Mouse (Mus musculus): ENCODE measurements around the gene Ms4a6b.
"Not testable (repeated sequence)": the region's sequence is repeated elsewhere in the genome, so short reads cannot be mapped to it uniquely, and the experiment has no call there.

The Ms4a6b gene

GRCm38 (mm10) chr19:11536593-11536992, 20.3 kb downstream of the Ms4a6b start, which contains the start of gene Ms4a4d:
Gene Ms4a4d (plus strand): TSS chr19:11536801.
- DNase-seq: no peak

GRCm38 (mm10) chr19:11537336-11537735, 21.0 kb downstream of the Ms4a6b start:
- DNase-seq: no peak

GRCm38 (mm10) chr19:11540166-11540821, 24.0 kb downstream of the Ms4a6b start:
- DNase-seq: peak; percentile 69 to 70

GRCm38 (mm10) chr19:11544383-11544782, 28.1 kb downstream of the Ms4a6b start:
- DNase-seq: not testable (repeated sequence)

- DNase-seq: no peak
These were observed 31.6 kb downstream of the Ms4a6b start for GRCm38 (mm10) chr19:11547911-11548310.

DNA sequence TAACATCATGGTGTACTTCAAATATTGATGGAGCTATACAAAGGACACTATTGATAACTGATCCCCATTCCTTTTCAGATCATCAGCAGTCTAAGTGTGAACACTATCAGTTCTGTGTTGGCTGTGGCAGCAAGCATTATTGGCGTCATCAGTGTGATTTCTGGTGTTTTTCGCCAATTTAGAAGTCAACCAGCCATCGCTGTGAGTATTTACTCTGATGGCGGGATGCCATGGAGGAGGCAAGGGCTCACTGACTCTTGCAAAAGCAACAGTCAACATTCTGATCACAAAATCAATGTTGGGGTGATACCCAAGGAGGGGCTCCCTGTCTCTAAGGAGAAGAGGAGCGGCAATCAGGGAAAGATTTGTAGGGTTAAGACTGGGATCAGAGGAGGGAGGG, 38.4 kb downstream of the Ms4a6b start:
- no peak for DNase-seq

DNA sequence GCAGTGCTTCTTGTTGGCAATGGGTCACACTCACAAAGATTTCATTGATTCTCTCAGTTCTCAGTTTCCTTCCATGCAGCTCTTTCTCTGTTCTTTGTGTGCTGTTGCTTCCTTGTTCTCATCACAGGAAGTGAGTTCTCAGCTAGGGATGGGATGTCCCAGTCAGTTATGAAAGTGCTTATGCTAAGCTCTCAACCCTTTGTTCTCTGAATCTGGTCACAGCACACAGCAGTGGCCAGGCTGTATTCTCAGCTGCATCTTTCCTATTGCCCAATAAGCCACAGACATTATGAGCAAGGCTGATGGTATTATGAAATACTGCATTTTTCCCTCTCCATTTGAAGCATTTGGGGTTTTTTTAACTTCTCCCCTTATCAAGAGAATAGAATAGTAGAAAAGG, 43.2 kb downstream of the Ms4a6b start:
- peak; percentile 9 to 11 for DNase-seq

DNA sequence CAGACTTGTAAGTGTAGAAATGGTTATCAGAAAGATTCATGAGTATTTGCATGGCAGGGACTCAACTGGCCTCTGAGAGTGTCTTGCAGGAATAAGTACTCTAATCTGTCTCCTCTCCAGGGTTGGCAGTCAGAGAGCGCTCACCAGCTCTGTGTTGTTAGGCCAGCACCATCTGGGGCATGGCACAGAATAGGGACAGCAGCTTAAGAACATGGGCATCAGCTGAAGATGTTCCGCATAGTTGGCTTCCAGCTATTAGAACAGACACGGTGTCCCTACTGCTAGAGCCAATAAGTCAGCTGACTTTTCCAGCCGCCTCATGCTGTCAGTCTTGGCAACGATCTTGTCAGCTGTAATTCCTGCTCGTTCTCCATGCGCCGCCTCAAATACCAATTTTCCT, 58.7 kb downstream of the Ms4a6b start:
- no peak for DNase-seq
